Mouse (Mus musculus): ENCODE measurements around the gene Galnt3. TPM values are rescaled to one million over a fixed set of nuclear protein-coding genes. Genes with fewer than 3 reads are reported as not detected.

Galnt3 gene
- total RNA-seq (2021): 1 to 10 TPM; 3.8 to 4.8 TPM
- long read RNA-seq, partial matches to known transcripts: 0 of 3 reads
- long read RNA-seq, other reads (novel, unspliced or antisense): 3 of 3 reads

GRCm38 (mm10) chr2:66124591-66125271 lies at the start of gene Galnt3:
TSS of gene Galnt3 (minus strand) at chr2:66124994.
- peak; percentile 32 to 46 for DNase-seq (ENCODE audit: low spot score in 2 of 2)

DNA sequence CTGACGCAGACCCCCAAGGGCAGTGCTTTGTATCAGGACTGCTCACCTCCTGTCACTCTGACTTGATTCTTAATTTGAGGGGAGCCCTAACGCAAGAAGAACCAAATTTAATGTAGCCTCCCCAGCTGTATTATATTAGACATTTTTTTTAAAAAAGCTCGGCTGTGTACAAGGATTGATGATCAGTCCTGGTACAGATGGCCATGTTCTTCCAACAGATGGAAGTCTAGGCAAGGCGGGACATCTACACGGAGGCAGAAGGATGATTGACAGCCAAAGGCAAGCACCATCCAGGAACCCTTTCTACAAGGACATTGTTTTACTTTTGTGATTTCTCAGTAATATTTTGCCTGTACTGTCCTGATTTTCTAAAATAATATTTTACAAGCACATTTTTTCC lies 48.3 kb upstream of the Galnt3 start:
- DNase-seq (ENCODE audit: low spot score in 2 of 2): no peak

DNA sequence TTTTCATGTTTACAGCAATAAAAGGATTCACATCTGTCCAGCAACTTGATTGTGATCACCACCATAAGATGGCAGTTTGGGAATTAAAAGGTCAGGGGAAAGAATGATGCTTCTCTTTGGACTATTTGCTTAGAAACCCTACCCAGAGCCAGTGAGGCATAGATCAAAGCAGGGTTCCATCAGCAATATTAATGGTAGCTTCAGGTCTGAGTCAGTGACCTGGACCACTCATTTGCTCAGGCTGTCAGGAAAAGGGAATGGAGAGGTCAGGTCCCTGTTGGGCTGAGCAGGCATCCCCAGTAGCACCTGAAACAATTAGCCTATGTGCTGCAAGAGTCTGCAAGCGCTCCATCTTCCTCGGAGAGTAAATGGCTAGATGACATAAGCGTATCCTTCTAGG lies 46.8 kb upstream of the Galnt3 start:
- no peak for DNase-seq (ENCODE audit: low spot score in 2 of 2)

- no peak for DNase-seq (ENCODE audit: low spot score in 2 of 2)
These were observed 45.9 kb upstream of the Galnt3 start for GRCm38 (mm10) chr2:66170721-66171120.

DNA sequence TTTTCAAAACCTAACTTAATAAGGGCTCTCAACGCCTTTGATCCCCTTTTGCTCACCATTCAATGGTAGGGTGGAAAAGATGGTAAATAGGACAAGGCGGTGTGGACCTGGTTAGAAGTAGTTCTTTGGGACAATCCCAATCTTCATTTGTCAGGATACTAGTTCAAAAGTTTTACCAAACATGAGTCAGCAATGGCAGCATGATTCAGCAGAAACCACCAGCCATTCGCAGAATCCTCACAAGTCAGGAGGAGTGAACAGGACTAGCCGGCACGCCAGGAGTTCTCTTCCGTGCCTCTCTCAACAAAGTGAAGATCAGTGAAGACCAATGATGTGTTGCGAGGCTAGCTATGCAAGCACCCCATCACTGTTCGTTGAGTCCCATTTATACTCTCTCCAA lies 40.2 kb upstream of the Galnt3 start:
- DNase-seq (ENCODE audit: low spot score in 2 of 2): no peak

DNA sequence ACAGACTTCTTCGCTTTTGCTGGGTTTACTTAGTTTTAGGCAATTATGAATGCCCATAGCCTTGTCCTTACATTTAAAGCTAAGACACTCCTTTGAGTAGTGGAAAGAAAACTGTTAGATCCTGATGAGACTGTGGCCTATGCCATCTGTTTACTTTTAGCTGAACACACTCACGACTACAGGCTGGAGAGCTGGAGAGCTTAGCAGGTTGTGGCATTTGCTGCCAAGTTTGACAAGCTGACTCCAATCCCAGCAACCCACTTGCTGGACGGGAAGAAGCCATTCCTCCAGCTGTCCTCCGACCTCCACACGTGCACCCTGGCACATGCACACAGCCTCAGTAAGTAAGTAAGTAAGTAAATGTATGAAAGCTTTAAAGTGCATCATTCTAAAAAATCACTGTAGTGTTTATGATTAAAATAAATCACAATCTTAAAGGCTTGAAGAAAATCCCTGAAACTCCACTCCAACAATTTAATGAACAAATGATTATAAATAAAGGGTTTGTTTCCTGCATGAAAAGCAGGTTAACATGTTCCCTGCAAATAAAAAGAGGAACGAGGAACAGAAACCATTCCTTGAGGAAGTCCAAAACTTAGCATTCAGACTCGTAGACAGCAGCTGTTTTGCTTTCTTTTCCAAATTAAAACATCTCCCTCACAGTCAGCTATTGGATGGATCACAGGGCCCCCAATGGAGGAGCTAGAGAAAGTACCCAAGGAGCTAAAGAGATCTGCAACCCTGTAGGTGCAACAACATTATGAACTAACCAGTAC lies 33.5 kb upstream of the Galnt3 start:
- DNase-seq (ENCODE audit: low spot score in 2 of 2): no peak

GRCm38 (mm10) chr2:66151436-66151835 lies 26.6 kb upstream of the Galnt3 start:
- DNase-seq (ENCODE audit: low spot score in 2 of 2): no peak

DNA sequence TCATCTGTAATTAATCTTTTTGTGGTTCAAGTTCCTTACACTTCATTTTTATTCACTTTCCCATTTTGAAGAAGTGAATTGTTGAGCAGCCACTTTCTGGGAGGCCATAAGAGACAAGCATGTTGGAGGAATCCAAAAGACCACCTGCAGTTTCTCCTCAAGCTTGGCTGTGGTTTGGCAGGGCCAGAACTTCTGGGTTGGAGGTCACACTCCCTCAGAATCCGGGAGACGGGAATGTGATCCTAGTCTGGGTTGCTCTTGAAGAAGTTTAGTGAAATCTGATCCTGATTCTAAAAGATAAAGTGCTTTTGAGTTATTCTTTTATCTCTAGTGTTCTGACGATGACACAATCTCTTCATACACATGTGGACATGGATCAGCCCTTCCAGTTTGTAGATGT lies 25.7 kb upstream of the Galnt3 start:
- DNase-seq (ENCODE audit: low spot score in 2 of 2): no peak

- no peak for DNase-seq (ENCODE audit: low spot score in 2 of 2)
These were observed 23.9 kb upstream of the Galnt3 start for GRCm38 (mm10) chr2:66148654-66149230.

GRCm38 (mm10) chr2:66146473-66146872 lies 21.7 kb upstream of the Galnt3 start:
- peak; percentile 23 to 56 for DNase-seq (ENCODE audit: low spot score in 2 of 2)

DNA sequence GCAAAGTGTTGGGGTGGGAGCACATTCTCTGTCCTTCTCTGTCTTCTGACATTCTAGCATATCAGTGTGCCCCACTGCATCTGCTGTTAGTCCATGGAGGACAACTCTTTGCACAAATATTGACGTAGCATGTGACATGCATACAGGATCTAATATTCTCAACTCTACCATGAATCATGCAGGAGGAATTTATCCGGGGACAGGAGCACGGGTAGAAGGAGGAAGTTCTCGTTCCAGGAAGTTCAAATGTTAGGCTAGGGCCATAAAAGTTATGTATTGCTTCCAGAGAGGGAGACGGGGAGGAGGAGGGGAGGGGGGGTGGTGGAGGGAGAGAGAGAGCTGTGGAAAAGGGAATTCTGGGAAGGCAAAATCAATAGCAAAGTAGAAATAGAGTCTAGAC lies 20.0 kb upstream of the Galnt3 start:
- no peak for DNase-seq (ENCODE audit: low spot score in 2 of 2)

DNA sequence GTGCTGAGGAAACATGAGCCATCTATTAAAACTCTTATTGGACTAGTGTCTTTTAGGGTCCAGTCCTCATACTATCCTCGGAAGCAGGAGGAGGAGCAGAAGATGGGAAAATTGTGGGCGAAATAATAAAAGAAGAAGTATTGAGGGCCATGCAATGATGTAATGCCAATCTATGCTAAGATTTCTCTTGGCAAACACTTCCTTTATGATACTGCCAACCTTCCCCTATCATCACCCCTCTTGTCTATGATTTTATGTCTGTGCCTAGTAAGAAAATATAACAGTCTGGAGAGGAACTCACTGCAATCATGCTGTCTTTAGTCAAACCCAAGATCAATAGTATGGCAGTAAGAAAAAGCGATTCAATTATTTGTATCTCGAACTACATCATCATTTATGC lies 18.5 kb upstream of the Galnt3 start:
- no peak for DNase-seq (ENCODE audit: low spot score in 2 of 2)

DNA sequence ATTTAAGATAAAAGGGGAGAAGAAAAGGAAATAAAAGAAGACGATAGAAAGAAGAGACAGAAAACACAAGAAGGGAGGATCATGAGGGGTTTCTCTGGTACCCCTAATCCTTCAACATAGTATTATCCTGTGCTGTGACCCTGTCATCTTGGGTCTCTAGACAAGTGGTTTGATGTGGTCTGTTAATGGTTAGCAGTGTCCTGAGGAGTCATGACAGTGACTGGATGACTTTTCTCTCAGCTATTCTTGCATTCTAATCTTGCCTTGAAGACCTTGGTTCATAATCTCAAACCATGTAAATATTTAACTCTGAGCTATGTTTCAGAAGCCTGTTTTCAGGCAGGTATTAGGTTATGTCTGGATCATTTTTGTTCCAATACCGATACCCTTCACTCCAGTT lies 17.9 kb upstream of the Galnt3 start:
- no peak for DNase-seq (ENCODE audit: low spot score in 2 of 2)

DNA sequence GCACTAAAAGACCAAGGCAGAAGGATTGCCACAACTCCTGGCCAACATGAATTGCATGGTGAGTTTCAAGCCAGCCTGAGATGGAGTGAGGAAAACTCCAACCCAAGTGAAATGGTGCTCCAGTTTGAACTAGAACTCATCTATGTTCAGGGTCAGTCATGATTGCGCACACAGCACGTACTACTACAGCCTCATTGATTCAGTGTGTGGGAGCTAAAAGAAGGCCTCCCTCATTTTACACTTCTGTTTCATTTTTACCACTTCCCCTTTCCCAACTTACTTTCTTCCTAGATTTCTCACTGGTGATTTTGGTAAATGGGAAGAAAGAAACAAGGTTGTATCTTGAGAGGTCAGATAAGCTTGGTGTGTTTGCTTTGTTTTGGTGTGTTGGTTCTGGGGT lies 17.5 kb upstream of the Galnt3 start:
- no peak for DNase-seq (ENCODE audit: low spot score in 2 of 2)

DNA sequence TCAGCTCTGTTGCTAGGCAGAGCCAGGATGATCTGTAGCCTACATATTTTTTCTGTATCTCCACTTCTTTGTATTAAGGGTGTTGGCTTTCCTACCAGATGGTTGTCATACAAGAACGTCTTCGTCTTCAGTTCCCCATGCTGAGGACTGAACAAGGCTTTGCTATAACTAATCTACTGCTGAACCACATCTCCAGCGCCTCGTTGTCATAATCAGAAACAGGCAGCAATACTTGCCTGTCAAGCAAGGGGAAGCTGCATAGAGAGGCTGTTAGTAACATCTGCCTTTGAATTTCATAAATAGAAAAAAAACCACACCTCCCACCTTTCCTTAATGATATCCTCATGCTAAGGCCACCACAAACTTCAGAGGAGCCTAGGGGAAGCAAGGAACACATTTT lies 15.5 kb upstream of the Galnt3 start:
- DNase-seq (ENCODE audit: low spot score in 2 of 2): no peak

GRCm38 (mm10) chr2:66131862-66132544 lies 7.2 kb upstream of the Galnt3 start:
- DNase-seq (ENCODE audit: low spot score in 2 of 2): no peak

DNA sequence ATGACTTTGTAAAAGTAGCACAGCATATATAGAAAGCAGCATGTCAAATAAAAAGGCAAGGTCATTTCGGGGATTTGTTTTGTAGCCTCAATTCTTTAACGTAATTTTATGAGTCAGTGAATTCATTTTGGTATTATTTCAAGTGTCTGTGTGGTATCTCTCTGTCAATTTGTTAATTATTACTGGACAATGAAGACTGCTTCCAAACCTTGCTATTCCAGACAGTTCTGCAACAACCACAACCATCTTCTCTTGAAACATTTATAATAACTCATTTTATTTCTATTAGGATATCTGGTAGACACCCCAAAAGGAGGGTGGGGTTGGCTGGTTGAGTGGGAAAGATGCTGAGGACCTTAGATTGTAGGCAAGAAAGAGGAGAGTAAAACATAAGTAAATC lies 4.1 kb upstream of the Galnt3 start:
- DNase-seq (ENCODE audit: low spot score in 2 of 2): no peak

- no peak for DNase-seq (ENCODE audit: low spot score in 2 of 2)
These were observed 2.7 kb upstream of the Galnt3 start for GRCm38 (mm10) chr2:66127541-66127940.

DNA sequence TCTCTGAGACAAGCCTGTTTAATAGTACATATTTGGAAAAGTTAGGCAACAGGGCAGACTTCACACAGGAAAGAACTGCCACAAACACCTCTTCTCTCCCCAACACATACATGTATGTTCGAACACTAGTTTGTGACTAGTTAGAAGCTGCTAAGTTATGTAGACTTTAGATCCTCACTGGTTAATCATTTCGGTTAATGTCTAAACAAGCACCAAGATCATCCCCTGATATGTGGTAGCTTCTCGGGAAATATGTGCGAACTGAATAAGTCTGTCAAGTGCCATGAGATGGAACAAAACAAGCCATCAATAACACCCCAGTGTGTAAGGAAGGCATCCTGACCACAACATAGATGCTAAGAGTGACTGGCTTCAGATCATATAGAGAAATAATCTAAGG lies 2.1 kb upstream of the Galnt3 start:
- no peak for DNase-seq (ENCODE audit: low spot score in 2 of 2)

- peak; percentile 36 to 51 for DNase-seq (ENCODE audit: low spot score in 2 of 2)
These were observed 821 bp downstream of the Galnt3 start for GRCm38 (mm10) chr2:66123756-66124589.

DNA sequence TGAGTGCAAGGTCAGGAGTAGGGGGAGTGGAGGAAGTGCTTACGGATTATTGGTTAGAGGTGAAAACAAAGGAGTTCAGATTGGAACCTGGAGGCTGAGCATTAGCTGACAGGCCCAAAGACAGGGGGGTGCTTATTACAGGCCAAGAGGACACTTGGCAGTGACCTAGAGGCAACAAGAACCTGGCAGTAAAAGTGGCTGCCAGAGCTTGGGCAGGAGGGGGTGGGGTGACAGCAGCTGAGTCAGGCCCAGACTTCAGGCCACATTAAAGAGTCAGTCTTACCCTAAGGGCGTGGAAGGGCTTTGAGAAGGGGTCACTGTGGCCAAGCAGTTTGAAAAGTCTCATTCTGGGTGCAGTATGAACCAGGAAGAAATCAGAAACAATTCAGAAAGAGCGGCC lies 7.1 kb downstream of the Galnt3 start:
- no peak for DNase-seq (ENCODE audit: low spot score in 2 of 2)

Data from layer of hippocampus, postnatal 10 days (tissue).